Mouse (Mus musculus) CH12.LX (cell line): ENCODE measurements around the gene Lrch3. TPM values are rescaled to one million over a fixed set of nuclear protein-coding genes. Genes with fewer than 3 reads are reported as not detected.
A peak's percentile ranks its signal among the peaks of the same experiment; 100 is the strongest.

ENCODE experiments used
- DNase-seq: peaks from one replicate; pipeline ENCODE4 v3.0.0-alpha.2; 2013; ENCODE audit errors: extremely low read depth
- H3K27ac ChIP-seq: 2 replicates; pipeline ENCODE4 v1.5.1; 2012; ENCODE audit warnings: low read depth, mild to moderate bottlenecking, control low read depth, moderate library complexity; ENCODE audit not compliant: insufficient read depth
- H3K27me3 ChIP-seq: replicated peaks from 2 replicates; pipeline ENCODE3; 2012; ENCODE audit warnings: inconsistent platforms
- H3K36me3 ChIP-seq, 2 experiments: replicated peaks in 1 of 2; 2 replicates each; pipeline versions ENCODE3 to v1.6.1; 2012; ENCODE audit warnings: inconsistent platforms in 1 of 2, low read length in 1 of 2, mild to moderate bottlenecking in 1 of 2, mixed read lengths in 1 of 2, moderate library complexity in 1 of 2; ENCODE audit not compliant: control insufficient read depth in 1 of 2, insufficient read depth in 1 of 2
- H3K4me1 ChIP-seq, 2 experiments: 2 replicates each; pipeline ENCODE4 v1.6.1; 2012; ENCODE audit warnings: inconsistent platforms in 1 of 2, moderate library complexity in 1 of 2; ENCODE audit not compliant: insufficient read depth in 2 of 2, control insufficient read depth in 1 of 2
- H3K4me2 ChIP-seq: 2 replicates; pipeline ENCODE4 v1.6.1; 2012; ENCODE audit warnings: low read depth, mild to moderate bottlenecking, control low read depth; ENCODE audit not compliant: poor library complexity, insufficient read depth, severe bottlenecking
- H3K4me3 ChIP-seq, 3 experiments: fragments of 150-350 bp in 1 of 3; sonication (generic) in 1 of 3; replicated peaks in 1 of 3; 2 replicates each; pipeline versions ENCODE3 to v1.5.1; 2011 to 2012; ENCODE audit warnings: low read depth in 2 of 3, low read length in 2 of 3, mild to moderate bottlenecking in 2 of 3, moderate library complexity in 2 of 3, control low read depth in 1 of 3, improper control_type of control experiment in 1 of 3, inconsistent platforms in 1 of 3, mixed read lengths in 1 of 3; ENCODE audit not compliant: poor library complexity in 1 of 3
- H3K79me2 ChIP-seq: replicated peaks from 2 replicates; pipeline ENCODE4 v1.6.1; 2012; ENCODE audit warnings: mild to moderate bottlenecking, moderate library complexity; ENCODE audit not compliant: control insufficient read depth, poor library complexity, insufficient read depth, severe bottlenecking; ENCODE audit errors: extremely low read depth
- H3K9ac ChIP-seq: 2 replicates; pipeline ENCODE4 v1.6.1; 2012; ENCODE audit warnings: low read depth, mild to moderate bottlenecking, control low read depth, moderate library complexity; ENCODE audit not compliant: insufficient read depth
- H3K9me3 ChIP-seq: replicated peaks from 2 replicates; pipeline ENCODE3; 2012; ENCODE audit warnings: low read length, inconsistent platforms, mixed read lengths
- BHLHE40 ChIP-seq: IDR thresholded peaks from 2 replicates; pipeline ENCODE4 v1.6.1; 2011; ENCODE audit warnings: mild to moderate bottlenecking, low read depth, low read length, improper control_type of control experiment
- CHD1 ChIP-seq: IDR thresholded peaks from 2 replicates; pipeline ENCODE4 v1.6.1; 2012; ENCODE audit warnings: low read depth, low read length, improper control_type of control experiment, inconsistent platforms
- CHD2 ChIP-seq: IDR thresholded peaks from 2 replicates; pipeline ENCODE4 v1.6.1; 2011; ENCODE audit warnings: low read length, improper control_type of control experiment
- CTCF ChIP-seq, 2 experiments: IDR thresholded peaks in 1 of 2; conservative IDR thresholded peaks in 1 of 2; 2 replicates each; pipeline ENCODE4 v1.5.1; 2011 to 2012; ENCODE audit warnings: low read depth in 2 of 2, low read length in 2 of 2, improper control_type of control experiment in 1 of 2, inconsistent platforms in 1 of 2, mild to moderate bottlenecking in 1 of 2, moderate library complexity in 1 of 2
- ELF1 ChIP-seq: IDR thresholded peaks from 2 replicates; pipeline ENCODE4 v1.6.1; 2014; ENCODE audit warnings: low read depth, mild to moderate bottlenecking, inconsistent platforms, low read length, improper control_type of control experiment
- EP300 ChIP-seq: IDR thresholded peaks from 2 replicates; pipeline ENCODE4 v1.6.1; 2011; ENCODE audit warnings: low read length, improper control_type of control experiment
- ETS1 ChIP-seq: conservative IDR thresholded peaks from 2 replicates; pipeline ENCODE4 v1.6.1; 2012; ENCODE audit warnings: low read depth, mild to moderate bottlenecking, inconsistent platforms, low read length, improper control_type of control experiment, moderate library complexity
- HCFC1 ChIP-seq: IDR thresholded peaks from 2 replicates; pipeline ENCODE4 v1.6.1; 2012; ENCODE audit warnings: low read depth, mild to moderate bottlenecking, inconsistent platforms, low read length, improper control_type of control experiment
- JUN ChIP-seq: IDR thresholded peaks from 2 replicates; pipeline ENCODE4 v1.6.1; 2011; ENCODE audit warnings: low read depth, mild to moderate bottlenecking, low read length, improper control_type of control experiment, moderate library complexity; ENCODE audit not compliant: insufficient read depth
- MAFK ChIP-seq: IDR thresholded peaks from 2 replicates; pipeline ENCODE4 v1.6.1; 2011; ENCODE audit warnings: low read length, improper control_type of control experiment; ENCODE audit not compliant: insufficient replicate concordance
- MAX ChIP-seq: IDR thresholded peaks from 2 replicates; pipeline ENCODE4 v1.6.1; 2011; ENCODE audit warnings: low read length, improper control_type of control experiment
- MAZ ChIP-seq: IDR thresholded peaks from 2 replicates; pipeline ENCODE4 v1.6.1; 2012; ENCODE audit warnings: low read depth, mild to moderate bottlenecking, inconsistent platforms, low read length, improper control_type of control experiment, moderate library complexity
- MEF2A ChIP-seq: IDR thresholded peaks from 2 replicates; pipeline ENCODE4 v1.6.1; 2014; ENCODE audit warnings: low read depth, mild to moderate bottlenecking, inconsistent platforms, low read length, improper control_type of control experiment, borderline replicate concordance
- MYC ChIP-seq: IDR thresholded peaks from 2 replicates; pipeline ENCODE4 v1.6.1; 2011; ENCODE audit warnings: low read depth, mild to moderate bottlenecking, improper control_type of control experiment, low read length
- NELFE ChIP-seq: IDR thresholded peaks from 2 replicates; pipeline ENCODE4 v1.6.1; 2011; ENCODE audit warnings: low read depth, low read length, improper control_type of control experiment
- NRF1 ChIP-seq: IDR thresholded peaks from 2 replicates; pipeline ENCODE4 v1.6.1; 2014; ENCODE audit warnings: low read depth, mild to moderate bottlenecking, inconsistent platforms, low read length, improper control_type of control experiment, moderate library complexity
- PAX5 ChIP-seq: IDR thresholded peaks from 2 replicates; pipeline ENCODE4 v1.6.1; 2012; ENCODE audit warnings: low read length, inconsistent platforms, mixed read lengths
- RAD21 ChIP-seq: IDR thresholded peaks from 2 replicates; pipeline ENCODE4 v1.6.1; 2011; ENCODE audit warnings: low read depth, mild to moderate bottlenecking, low read length, improper control_type of control experiment, moderate library complexity
- RCOR1 ChIP-seq: conservative IDR thresholded peaks from 2 replicates; pipeline ENCODE4 v1.6.1; 2012; ENCODE audit warnings: low read depth, mild to moderate bottlenecking, inconsistent platforms, low read length, improper control_type of control experiment
- SIN3A ChIP-seq: IDR thresholded peaks from 2 replicates; pipeline ENCODE4 v1.6.1; 2012; ENCODE audit warnings: low read length, improper control_type of control experiment, inconsistent platforms
- SMC3 ChIP-seq: IDR thresholded peaks from 2 replicates; pipeline ENCODE4 v1.6.1; 2011; ENCODE audit warnings: low read depth, low read length, improper control_type of control experiment
- TBP ChIP-seq: conservative IDR thresholded peaks from 2 replicates; pipeline ENCODE4 v1.6.1; 2011; ENCODE audit warnings: low read depth, low read length, improper control_type of control experiment
- TCF12 ChIP-seq: IDR thresholded peaks from 2 replicates; pipeline ENCODE4 v1.6.1; 2014; ENCODE audit warnings: low read depth, mild to moderate bottlenecking, inconsistent platforms, low read length, improper control_type of control experiment
- ZKSCAN1 ChIP-seq: IDR thresholded peaks from 2 replicates; pipeline ENCODE4 v1.6.1; 2012; ENCODE audit warnings: low read depth, inconsistent platforms, low read length, improper control_type of control experiment, borderline replicate concordance
- ZMIZ1 ChIP-seq: IDR thresholded peaks from 2 replicates; pipeline ENCODE4 v1.6.1; 2012; ENCODE audit warnings: low read depth, mild to moderate bottlenecking, inconsistent platforms, low read length, improper control_type of control experiment
- ZNF384 ChIP-seq: IDR thresholded peaks from 2 replicates; pipeline ENCODE4 v1.6.1; 2012; ENCODE audit warnings: low read depth, low read length, improper control_type of control experiment, inconsistent platforms
- dilution Hi-C: fragments of 300-500 bp; cut with MboI; formaldehyde crosslinking; loops from 2 replicates; pipeline ENCODE4 v1.14.3; 2020; ENCODE audit warnings: low sequenced_read_pairs; ENCODE audit not compliant: extremely low pct_unique_long_range_greater_than_20kb, extremely low pct_ligation_motif_present
- in situ Hi-C: fragments of 300-500 bp; cut with MboI; formaldehyde crosslinking; loops from 3 replicates; pipeline ENCODE4 v1.14.3; 2019; ENCODE audit warnings: low sequenced_read_pairs, low pct_ligation_motif_present, low pct_unique_long_range_greater_than_20kb, mixed read lengths
- polyA plus RNA-seq: library from polyadenylated mRNA; unstranded; fragments of >175 nt; gene quantifications from 2 replicates; pipeline ENCODE4 v1.2.1, GENCODE M21; 2012; ENCODE audit warnings: low read depth; ENCODE audit not compliant: insufficient read length
- total RNA-seq, 2 experiments: library from RNA; depleted of rRNA; stranded (reverse); fragments of 300-350 nt in 1 of 2; fragments of >200 nt in 1 of 2; gene quantifications; 2 replicates each; pipeline ENCODE4 v1.2.3; 2012 to 2014

Gene Lrch3
- total and polyA plus RNA-seq, 3 experiments, result 11.9 to 20.7 (median 16.1) TPM

GRCm38 (mm10) chr16:33036006-33036405 is 122.1 kb downstream of the Lrch3 start:
- in situ Hi-C loops, result no loop called here
- H3K79me2 ChIP-seq, result no peaks in the 10 kb centered on the region
- H3K36me3 ChIP-seq, result peaks cover 0 to 66% of the 10 kb centered on the region in 2 experiments
- H3K9me3 ChIP-seq, result no peaks in the 10 kb centered on the region
- dilution Hi-C loops, result no loop called here
- no peaks in the 10 kb centered on the region; a peak in 1 of 4 replicates for H3K4me1 ChIP-seq
- no peak overlapping the region for H3K4me2 ChIP-seq
- TF ChIP-seq NELFE (no peak), MAZ (no peak), SIN3A (no peak), CTCF (conservative IDR thresholded peaks at IDR 0.05 in 1 of 2, IDR thresholded peaks at IDR 0.05 in 1 of 2; ENCODE audit: low read depth in 2 of 2, low read length in 2 of 2) (0 out of 4 replicates have a peak, but pooled peaks of 1 of the 2 experiments have one; percentile 9), RAD21 (no peak), JUN (no peak)
- H3K27me3 ChIP-seq, result no peaks in the 10 kb centered on the region
- no peak for DNase-seq
- H3K27ac ChIP-seq, result no peak overlapping the region
- H3K9ac ChIP-seq, result no peak overlapping the region
- H3K4me3 ChIP-seq, result no peak overlapping the region

- H3K4me1 ChIP-seq, result peaks cover 3 to 12% of the 10 kb centered on the region in 2 experiments
- TF ChIP-seq HCFC1 (no peak), MYC (no peak), MEF2A (no peak), TBP (no peak), CHD2 (no peak)
- peaks cover 0 to 29% of the 10 kb centered on the region in 2 experiments for H3K36me3 ChIP-seq
- H3K4me3 ChIP-seq, result peak overlapping the region in 1 of 3 experiments; percentile 45
- dilution Hi-C loops (no loop called here), in situ Hi-C loops (no loop called here)
- no peak overlapping the region for H3K27ac ChIP-seq
- DNase-seq, result no peak
- H3K79me2 ChIP-seq, result no peaks in the 10 kb centered on the region
- no peak overlapping the region for H3K4me2 ChIP-seq
- H3K9me3 ChIP-seq, result no peaks in the 10 kb centered on the region
- H3K9ac ChIP-seq, result no peak overlapping the region
- no peaks in the 10 kb centered on the region for H3K27me3 ChIP-seq
These were observed 128.8 kb downstream of the Lrch3 start for GRCm38 (mm10) chr16:33042682-33043081.

- peaks cover 0 to 27% of the 10 kb centered on the region in 2 experiments for H3K36me3 ChIP-seq
- no peaks in the 10 kb centered on the region for H3K9me3 ChIP-seq
- H3K27me3 ChIP-seq, result no peaks in the 10 kb centered on the region
- no peak overlapping the region for H3K4me2 ChIP-seq
- H3K9ac ChIP-seq, result no peak overlapping the region
- H3K4me3 ChIP-seq, result peak overlapping the region; percentile 21 to 45 (median 23)
- in situ Hi-C loops, result no loop called here
- H3K4me1 ChIP-seq, result peaks cover 5 to 12% of the 10 kb centered on the region in 2 experiments
- no peak overlapping the region for H3K27ac ChIP-seq
- peak; percentile 82 for DNase-seq
- dilution Hi-C loops, result no loop called here
- H3K79me2 ChIP-seq, result no peaks in the 10 kb centered on the region
- TF ChIP-seq EP300 (no peak), NRF1 (no peak), TCF12 (0 out of 2 replicates have a peak, but pooled peaks have one; percentile 11), RAD21 (no peak), ELF1 (peak; percentile 77), ZKSCAN1 (no peak), SMC3 (no peak), HCFC1 (peak; percentile 58; the same call in 1 of the 2 replicates), PAX5 (no peak), ZMIZ1 (no peak), CHD1 (no peak), JUN (no peak), MYC (peak; percentile 38; the same call in 1 of the 2 replicates), ETS1 (no peak), MAFK (no peak), BHLHE40 (no peak), NELFE (no peak), MAX (peak; percentile 38; the same call in 1 of the 2 replicates), RCOR1 (no peak), TBP (no peak), ZNF384 (no peak)
These were observed 129.4 kb downstream of the Lrch3 start for GRCm38 (mm10) chr16:33043268-33043667.
